Mouse (Mus musculus): ENCODE data around the gene Olfr279. TPM values are rescaled to one million over a fixed set of nuclear protein-coding genes. Genes with fewer than 3 reads are reported as not detected.

The Olfr279 gene
- total RNA-seq, 1 experiment = 0.04 TPM

- no peak for TF ChIP-seq HCFC1 (IDR thresholded peaks at IDR 0.05; ENCODE audit: borderline replicate concordance, insufficient read depth, low read length)
- no peak for TF ChIP-seq MAFK (IDR thresholded peaks at IDR 0.05; ENCODE audit: insufficient read depth, low read depth, low read length)
- no peak for TF ChIP-seq ZNF384 (IDR thresholded peaks at IDR 0.05; ENCODE audit: low read depth, low read length)
- TF ChIP-seq CHD2 (IDR thresholded peaks at IDR 0.05; ENCODE audit: low read depth, low read length) = no peak
- no peak for TF ChIP-seq ZC3H11A (IDR thresholded peaks at IDR 0.05; ENCODE audit: borderline replicate concordance, low read depth, low read length)
- in situ Hi-C loops (cut with MboI; ENCODE audit: low sequenced_read_pairs in 2 of 2, unreplicated experiment in 2 of 2) = no loop called here
- Histone ChIP-seq H3K4me1 (ENCODE audit: control insufficient read depth in 2 of 2, insufficient read depth in 2 of 2, low read length in 2 of 2, poor library complexity in 1 of 2) (no peaks in the 10 kb centered on the region; a peak in 1 of 4 replicates), H3K27ac (ENCODE audit: insufficient read depth, low read depth, low read length, poor library complexity, severe bottlenecking) (no peak overlapping the region), H3K36me3 (ENCODE audit: control insufficient read depth, insufficient read depth, low read length, poor library complexity, severe bottlenecking) (no peaks in the 10 kb centered on the region), H3K9ac (ENCODE audit: insufficient read depth, low read depth, low read length, poor library complexity, severe bottlenecking) (no peak overlapping the region), H3K9me3 (ENCODE audit: control insufficient read depth, insufficient read depth, low read depth, low read length) (no peaks in the 10 kb centered on the region), H3K4me3 (ENCODE audit: insufficient read depth in 1 of 2, low read depth in 1 of 2, low read length in 2 of 2, poor library complexity in 1 of 2, severe bottlenecking in 1 of 2) (no peak overlapping the region)
- no peak for DNase-seq (ENCODE audit: low read depth, low spot score)
Observed at GRCm38 (mm10) chr15:98479568-98480102, 12.6 kb upstream of the Olfr279 start.

DNA sequence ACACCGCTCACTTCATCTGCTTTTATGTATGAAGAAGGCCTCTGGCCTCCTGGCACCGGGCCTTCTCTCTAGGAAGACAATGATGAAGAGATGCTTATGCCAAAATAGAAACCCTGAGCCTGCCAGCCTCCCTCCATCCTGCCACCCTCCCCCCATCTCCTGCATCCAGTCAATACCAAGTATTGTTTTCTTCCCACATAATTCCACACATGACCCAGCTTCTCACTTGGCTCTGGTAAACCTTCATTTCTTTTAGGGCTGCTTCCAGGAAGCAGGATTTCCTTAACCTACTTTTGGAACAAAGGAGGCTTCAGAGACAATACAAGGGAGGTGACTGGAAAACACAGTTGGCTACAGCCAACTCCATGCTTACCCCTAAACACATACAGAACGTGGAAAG, 9.5 kb upstream of the Olfr279 start, which contains the start of gene Lalba:
Lalba (minus strand) TSS at position 21 of the 400 bp plus-strand sequence.
- Histone ChIP-seq H3K9me3 (ENCODE audit: control insufficient read depth, insufficient read depth, low read depth, low read length) (no peaks in the 10 kb centered on the region), H3K4me3 (ENCODE audit: insufficient read depth in 1 of 2, low read depth in 1 of 2, low read length in 2 of 2, poor library complexity in 1 of 2, severe bottlenecking in 1 of 2) (no peak within 1 kb of the TSS), H3K36me3 (ENCODE audit: control insufficient read depth, insufficient read depth, low read length, poor library complexity, severe bottlenecking) (no peaks in the 10 kb centered on the region), H3K4me1 (ENCODE audit: control insufficient read depth in 2 of 2, insufficient read depth in 2 of 2, low read length in 2 of 2, poor library complexity in 1 of 2) (no peaks in the 10 kb centered on the region; a peak in 1 of 4 replicates), H3K27ac (ENCODE audit: insufficient read depth, low read depth, low read length, poor library complexity, severe bottlenecking) (no peak within 1 kb of the TSS), H3K9ac (ENCODE audit: insufficient read depth, low read depth, low read length, poor library complexity, severe bottlenecking) (no peak within 1 kb of the TSS)
- no peak for DNase-seq (ENCODE audit: low read depth, low spot score)
- in situ Hi-C loops (cut with MboI; ENCODE audit: low sequenced_read_pairs in 2 of 2, unreplicated experiment in 2 of 2) = no loop called here
- TF ChIP-seq ZC3H11A (IDR thresholded peaks at IDR 0.05; ENCODE audit: borderline replicate concordance, low read depth, low read length) = no peak
- TF ChIP-seq ZNF384 (IDR thresholded peaks at IDR 0.05; ENCODE audit: low read depth, low read length) = no peak
- no peak for TF ChIP-seq CHD2 (IDR thresholded peaks at IDR 0.05; ENCODE audit: low read depth, low read length)
- TF ChIP-seq MAFK (IDR thresholded peaks at IDR 0.05; ENCODE audit: insufficient read depth, low read depth, low read length) = no peak
- no peak for TF ChIP-seq HCFC1 (IDR thresholded peaks at IDR 0.05; ENCODE audit: borderline replicate concordance, insufficient read depth, low read length)

GRCm38 (mm10) chr15:98483907-98484886, 8.0 kb upstream of the Olfr279 start:
- no peak overlapping the region for H3K9ac ChIP-seq (ENCODE audit: insufficient read depth, low read depth, low read length, poor library complexity, severe bottlenecking)
- no peaks in the 10 kb centered on the region for H3K9me3 ChIP-seq (ENCODE audit: control insufficient read depth, insufficient read depth, low read depth, low read length)
- H3K27ac ChIP-seq (ENCODE audit: insufficient read depth, low read depth, low read length, poor library complexity, severe bottlenecking) = no peak overlapping the region
- in situ Hi-C loops (cut with MboI; ENCODE audit: low sequenced_read_pairs in 2 of 2, unreplicated experiment in 2 of 2) = no loop called here
- H3K36me3 ChIP-seq (ENCODE audit: control insufficient read depth, insufficient read depth, low read length, poor library complexity, severe bottlenecking) = no peaks in the 10 kb centered on the region
- H3K4me3 ChIP-seq (ENCODE audit: insufficient read depth in 1 of 2, low read depth in 1 of 2, low read length in 2 of 2, poor library complexity in 1 of 2, severe bottlenecking in 1 of 2) = no peak overlapping the region
- H3K4me1 ChIP-seq (ENCODE audit: control insufficient read depth in 2 of 2, insufficient read depth in 2 of 2, low read length in 2 of 2, poor library complexity in 1 of 2) = no peaks in the 10 kb centered on the region; a peak in 1 of 4 replicates
- TF ChIP-seq ZNF384 (IDR thresholded peaks at IDR 0.05; ENCODE audit: low read depth, low read length) (no peak), HCFC1 (IDR thresholded peaks at IDR 0.05; ENCODE audit: borderline replicate concordance, insufficient read depth, low read length) (no peak), CHD2 (IDR thresholded peaks at IDR 0.05; ENCODE audit: low read depth, low read length) (no peak), MAFK (IDR thresholded peaks at IDR 0.05; ENCODE audit: insufficient read depth, low read depth, low read length) (no peak), ZC3H11A (IDR thresholded peaks at IDR 0.05; ENCODE audit: borderline replicate concordance, low read depth, low read length) (no peak)
- DNase-seq (ENCODE audit: low read depth, low spot score) = no peak

DNA sequence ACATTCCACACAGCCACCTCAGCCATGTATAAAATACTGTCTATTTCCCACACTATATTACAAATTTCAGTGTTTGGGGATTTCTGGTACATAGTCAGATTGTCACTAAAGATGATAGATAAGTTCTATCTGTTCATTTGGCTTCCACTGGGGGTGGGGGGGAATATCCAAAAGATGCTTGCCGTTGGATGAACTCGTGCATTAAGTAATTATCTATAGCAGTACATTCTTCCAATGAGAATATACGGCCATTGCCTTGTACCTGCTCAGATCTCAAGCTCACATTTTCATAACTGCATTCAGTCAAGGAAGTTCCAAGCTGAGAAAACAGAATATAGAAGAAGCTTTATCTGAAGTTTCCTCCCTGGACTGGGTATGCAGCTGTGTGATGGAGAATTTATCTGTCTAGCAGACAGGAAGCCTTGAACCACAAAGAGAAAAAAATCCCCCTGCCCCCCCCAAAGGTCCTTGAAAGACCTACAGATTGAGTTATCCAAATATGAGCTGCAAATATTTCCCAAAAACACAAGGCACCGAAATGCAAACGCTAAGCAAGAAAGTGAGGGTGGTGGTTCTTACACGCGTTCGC, 5.7 kb upstream of the Olfr279 start:
- in situ Hi-C loops (cut with MboI; ENCODE audit: low sequenced_read_pairs in 2 of 2, unreplicated experiment in 2 of 2) = no loop called here
- TF ChIP-seq ZNF384 (IDR thresholded peaks at IDR 0.05; ENCODE audit: low read depth, low read length) (no peak), MAFK (IDR thresholded peaks at IDR 0.05; ENCODE audit: insufficient read depth, low read depth, low read length) (no peak), CHD2 (IDR thresholded peaks at IDR 0.05; ENCODE audit: low read depth, low read length) (no peak), ZC3H11A (IDR thresholded peaks at IDR 0.05; ENCODE audit: borderline replicate concordance, low read depth, low read length) (no peak), HCFC1 (IDR thresholded peaks at IDR 0.05; ENCODE audit: borderline replicate concordance, insufficient read depth, low read length) (no peak)
- Histone ChIP-seq H3K4me3 (ENCODE audit: insufficient read depth in 1 of 2, low read depth in 1 of 2, low read length in 2 of 2, poor library complexity in 1 of 2, severe bottlenecking in 1 of 2) (no peak overlapping the region), H3K9me3 (ENCODE audit: control insufficient read depth, insufficient read depth, low read depth, low read length) (no peaks in the 10 kb centered on the region), H3K9ac (ENCODE audit: insufficient read depth, low read depth, low read length, poor library complexity, severe bottlenecking) (no peak overlapping the region), H3K4me1 (ENCODE audit: control insufficient read depth in 2 of 2, insufficient read depth in 2 of 2, low read length in 2 of 2, poor library complexity in 1 of 2) (no peaks in the 10 kb centered on the region), H3K36me3 (ENCODE audit: control insufficient read depth, insufficient read depth, low read length, poor library complexity, severe bottlenecking) (no peaks in the 10 kb centered on the region), H3K27ac (ENCODE audit: insufficient read depth, low read depth, low read length, poor library complexity, severe bottlenecking) (no peak overlapping the region)
- no peak for DNase-seq (ENCODE audit: low read depth, low spot score)

Data from ES-E14 (cell line).